Mouse (Mus musculus) spleen, adult 2 months (tissue): ENCODE data around the gene Rnf157. TPM values are rescaled to one million over a fixed set of nuclear protein-coding genes. Genes with fewer than 3 reads are reported as not detected.

Experiments
- DNase-seq, 2 experiments: peaks; one replicate each; pipeline versions ENCODE4 v3.0.0 to v3.0.0-alpha.2; 2012 to 2021; ENCODE audit warnings: low spot score in 2 of 2, low read depth in 1 of 2
- H3K27ac ChIP-seq: fragments of 200-500 bp; 2 replicates; pipeline ENCODE4 v1.5.1; 2012; ENCODE audit warnings: low read length, inconsistent platforms; ENCODE audit not compliant: insufficient read depth
- H3K27me3 ChIP-seq: fragments of 200-500 bp; 2 replicates; pipeline ENCODE4 v1.6.1; 2012; ENCODE audit warnings: mild to moderate bottlenecking, moderate library complexity, low read length, inconsistent platforms; ENCODE audit not compliant: control insufficient read depth, insufficient read depth
- H3K36me3 ChIP-seq: fragments of 200-500 bp; 2 replicates; pipeline ENCODE4 v1.6.1; 2012; ENCODE audit warnings: mild to moderate bottlenecking, low read length, inconsistent platforms; ENCODE audit not compliant: control insufficient read depth, insufficient read depth
- H3K4me1 ChIP-seq: fragments of 200-500 bp; 2 replicates; pipeline ENCODE4 v1.6.1; 2011; ENCODE audit warnings: inconsistent platforms; ENCODE audit not compliant: control insufficient read depth, insufficient read depth, insufficient read length
- H3K4me3 ChIP-seq: fragments of 200-500 bp; 2 replicates; pipeline ENCODE4 v1.5.1; 2011; ENCODE audit warnings: mild to moderate bottlenecking, inconsistent platforms; ENCODE audit not compliant: insufficient read depth, insufficient read length; ENCODE audit errors: extremely low read depth
- CTCF ChIP-seq: fragments of 200-500 bp; IDR thresholded peaks from 2 replicates; pipeline ENCODE4 v1.5.1; 2011; ENCODE audit warnings: mild to moderate bottlenecking, inconsistent platforms; ENCODE audit not compliant: insufficient read depth, insufficient read length, insufficient replicate concordance; ENCODE audit errors: extremely low read depth
- POLR2A ChIP-seq: fragments of 200-500 bp; IDR thresholded peaks from 2 replicates; pipeline ENCODE4 v1.6.1; 2011; ENCODE audit warnings: low read depth, low read length, inconsistent platforms
- WGBS: fragments of 180-500 bp; shearing (Covaris S2); methylation state at CpG from one replicate; pipeline ENCODE4 v1.1.7; 2018; 5-methylcytosine and 5-hydroxymethylcytosine counted together
- polyA plus RNA-seq: library from polyadenylated mRNA; depleted of rRNA; stranded (reverse); fragments of >200 nt; gene quantifications from 2 replicates; pipeline ENCODE4 v1.2.3, GENCODE M21; 2012

The Rnf157 gene
- polyA plus RNA-seq, 1 experiment = 10.7 TPM

DNA sequence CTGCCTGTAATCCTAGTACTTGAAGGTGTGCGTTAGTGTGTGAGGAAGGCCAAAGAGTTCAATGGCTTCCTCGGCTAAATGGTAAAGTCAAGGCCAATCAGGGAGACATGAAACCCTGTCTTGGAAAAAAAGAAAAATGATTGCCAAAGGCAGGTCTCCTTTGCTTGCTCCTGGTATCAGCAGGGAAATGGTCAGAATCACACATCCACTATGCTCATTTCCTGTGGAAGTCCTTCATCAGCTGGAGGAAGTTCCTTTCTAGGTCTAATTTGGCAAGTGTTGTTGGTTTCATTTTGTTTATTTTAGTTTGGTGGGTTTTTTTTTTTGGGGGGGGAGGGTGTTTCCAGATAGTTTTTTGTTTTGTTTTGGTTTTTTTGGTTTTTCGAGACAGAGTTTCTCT lies 3.8 kb downstream of the Rnf157 start:
- H3K4me3 ChIP-seq = no peak overlapping the region
- no peaks in the 10 kb centered on the region for H3K36me3 ChIP-seq
- no peaks in the 10 kb centered on the region for H3K27me3 ChIP-seq
- 83% methylated on average over 3 of the region's 3 CpGs for WGBS
- no peak overlapping the region for H3K27ac ChIP-seq
- H3K4me1 ChIP-seq = peaks cover 25% of the 10 kb centered on the region
- no peak for TF ChIP-seq CTCF
- no peak for TF ChIP-seq POLR2A
- DNase-seq = no peak

GRCm38 (mm10) chr11:116406231-116406728 lies 6.6 kb downstream of the Rnf157 start:
- H3K27me3 ChIP-seq = no peaks in the 10 kb centered on the region
- TF ChIP-seq CTCF = no peak
- no peak for TF ChIP-seq POLR2A
- peaks cover 12% of the 10 kb centered on the region for H3K4me1 ChIP-seq
- H3K36me3 ChIP-seq = peaks cover 1% of the 10 kb centered on the region
- H3K27ac ChIP-seq = peak overlapping the region; percentile 72
- peak overlapping the region; percentile 11; the same call in 1 of the 2 replicates for H3K4me3 ChIP-seq
- 54% methylated on average over 16 of the region's 16 CpGs for WGBS
- DNase-seq = peak in 1 of 2 experiments; percentile 53

DNA sequence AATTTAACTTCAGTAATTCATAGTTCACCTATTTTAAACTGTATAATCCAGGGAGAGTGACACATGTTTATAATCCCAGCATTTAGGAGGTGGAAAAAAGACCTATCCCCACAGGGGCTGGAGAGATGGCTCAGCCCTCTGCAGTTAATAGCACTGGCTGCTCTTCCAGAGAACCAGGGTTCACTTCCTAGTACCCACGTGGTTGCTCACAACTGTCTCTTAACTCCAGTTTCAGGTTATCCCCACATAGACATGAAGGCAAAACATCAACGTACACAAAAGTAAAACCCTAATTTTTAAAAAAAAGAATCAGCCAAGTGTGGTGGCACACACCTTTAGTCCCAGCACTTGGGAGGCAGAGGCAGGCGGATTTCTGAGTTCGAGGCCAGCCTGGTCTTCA lies 7.2 kb downstream of the Rnf157 start:
- Histone ChIP-seq H3K4me1 (peaks cover 13% of the 10 kb centered on the region), H3K27ac (peak overlapping the region; percentile 70), H3K36me3 (peaks cover 1% of the 10 kb centered on the region), H3K27me3 (no peaks in the 10 kb centered on the region), H3K4me3 (no peak overlapping the region)
- DNase-seq = no peak
- TF ChIP-seq CTCF (no peak), POLR2A (no peak)
- 44% methylated on average over 4 of the region's 4 CpGs for WGBS

- Histone ChIP-seq H3K36me3 (peaks cover 8% of the 10 kb centered on the region), H3K27me3 (no peaks in the 10 kb centered on the region), H3K4me1 (peaks cover 10% of the 10 kb centered on the region), H3K27ac (no peak overlapping the region), H3K4me3 (no peak overlapping the region)
- no peak for TF ChIP-seq CTCF
- TF ChIP-seq POLR2A = no peak
- DNase-seq = no peak
- 6% methylated on average over 4 of the region's 4 CpGs for WGBS
Observed at GRCm38 (mm10) chr11:116400560-116400959, 12.3 kb downstream of the Rnf157 start.

- TF ChIP-seq POLR2A (no peak), CTCF (no peak)
- 89% methylated on average over 11 of the region's 11 CpGs for WGBS
Observed at GRCm38 (mm10) chr11:116398348-116398677, 14.5 kb downstream of the Rnf157 start.

GRCm38 (mm10) chr11:116397517-116398347 lies 15.1 kb downstream of the Rnf157 start:
- Histone ChIP-seq H3K4me3 (no peak overlapping the region), H3K27me3 (no peaks in the 10 kb centered on the region), H3K27ac (no peak overlapping the region)

More at GRCm38 (mm10) chr11:116398348-116398677, 14.5 kb downstream of the Rnf157 start:
- Histone ChIP-seq H3K4me1 (peaks cover 7% of the 10 kb centered on the region; the same call in 1 of the 2 replicates), H3K36me3 (peaks cover 15% of the 10 kb centered on the region), H3K27me3 (no peaks in the 10 kb centered on the region), H3K27ac (no peak overlapping the region), H3K4me3 (no peak overlapping the region)
- DNase-seq = no peak

GRCm38 (mm10) chr11:116396934-116397330 lies 15.9 kb downstream of the Rnf157 start:
- Histone ChIP-seq H3K36me3 (peaks cover 14% of the 10 kb centered on the region), H3K4me1 (peaks cover 7% of the 10 kb centered on the region; the same call in 1 of the 2 replicates), H3K27ac (no peak overlapping the region), H3K27me3 (no peaks in the 10 kb centered on the region), H3K4me3 (no peak overlapping the region)
- no peak for TF ChIP-seq POLR2A
- no peak for TF ChIP-seq CTCF
- no peak for DNase-seq
- WGBS = 86% methylated on average over 3 of the region's 3 CpGs

More at GRCm38 (mm10) chr11:116397517-116398347, 15.1 kb downstream of the Rnf157 start:
- WGBS = 37% methylated on average over 8 of the region's 8 CpGs
- DNase-seq = no peak
- peaks cover 14% of the 10 kb centered on the region for H3K36me3 ChIP-seq
- TF ChIP-seq POLR2A = no peak
- TF ChIP-seq CTCF = no peak
- peaks cover 7% of the 10 kb centered on the region; the same call in 1 of the 2 replicates for H3K4me1 ChIP-seq
